Mouse (Mus musculus): Measurements from ENCODE around the gene Dppa1. TPM values are rescaled to one million over a fixed set of nuclear protein-coding genes. Genes with fewer than 3 reads are reported as not detected.

The Dppa1 gene
- polyA plus RNA-seq, 1 experiment, result not detected

DNA sequence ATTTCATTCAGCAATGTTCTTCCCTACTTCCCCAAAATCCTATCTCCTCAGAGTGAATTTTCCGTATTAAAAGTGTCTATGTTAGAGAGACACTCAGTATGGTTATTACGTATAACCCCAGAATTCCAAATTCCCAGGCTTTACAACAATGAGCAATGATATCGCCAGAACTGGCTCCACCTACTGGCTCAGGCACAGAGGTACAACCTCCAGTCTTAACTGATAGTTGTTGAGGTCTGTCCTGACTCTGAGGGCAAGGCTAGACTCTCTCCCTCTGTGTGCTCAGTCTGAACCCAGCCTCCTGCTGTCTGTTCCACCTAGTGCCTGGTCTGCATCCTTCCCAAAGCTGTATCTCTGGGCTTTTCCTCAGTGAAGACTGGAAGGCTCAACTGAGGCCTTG is 2.6 kb upstream of the Dppa1 start:
- no peak for TF ChIP-seq POLR2A (IDR thresholded peaks at IDR 0.05; ENCODE audit: extremely low read depth, insufficient read depth, low read length)
- TF ChIP-seq CTCF (IDR thresholded peaks at IDR 0.05; ENCODE audit: extremely low read depth, insufficient read depth, low read length), result peak; percentile 59
- Histone ChIP-seq H3K4me3 (ENCODE audit: insufficient read depth, low read length) (no peak overlapping the region), H3K27ac (ENCODE audit: insufficient read depth, low read length) (no peak overlapping the region), H3K4me1 (ENCODE audit: control insufficient read depth, insufficient read depth, low read length) (no peaks in the 10 kb centered on the region)

DNA sequence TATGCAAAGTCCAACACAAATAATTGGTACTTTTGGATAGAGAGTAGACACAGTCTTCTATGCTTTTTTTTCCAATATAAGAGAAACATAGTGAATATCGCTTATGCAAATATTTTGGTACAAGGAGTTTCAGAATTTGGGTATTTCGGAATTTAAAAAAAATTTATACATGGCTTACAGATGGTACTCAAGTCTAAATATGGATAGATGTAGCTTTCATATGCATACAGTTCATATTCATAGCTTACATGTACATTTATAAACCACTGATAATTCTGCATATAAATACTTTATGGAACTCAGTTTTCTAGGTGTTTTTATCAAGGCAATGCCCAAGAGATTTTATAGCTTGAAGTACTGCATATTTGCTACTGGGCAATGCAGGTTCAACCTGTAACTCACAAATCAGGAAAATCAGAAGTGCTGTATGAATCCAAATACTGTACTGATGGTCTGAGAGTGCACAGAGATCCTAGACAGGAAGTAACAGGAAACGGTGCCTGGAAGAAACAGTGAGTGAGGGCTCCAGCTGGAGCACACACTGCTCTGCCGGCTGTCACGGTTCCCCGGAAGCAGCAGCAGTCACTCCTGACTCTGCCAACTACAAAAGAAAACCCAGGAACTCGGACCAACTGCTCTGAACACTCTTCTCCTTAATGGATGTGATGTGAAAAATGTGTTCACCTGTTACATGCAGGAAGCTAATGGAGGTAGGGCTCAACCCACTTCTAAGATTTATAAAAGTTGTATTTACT is 8.5 kb downstream of the Dppa1 start:
- Histone ChIP-seq H3K4me3 (ENCODE audit: insufficient read depth, low read length) (no peak overlapping the region), H3K27ac (ENCODE audit: insufficient read depth, low read length) (no peak overlapping the region), H3K4me1 (ENCODE audit: control insufficient read depth, insufficient read depth, low read length) (no peaks in the 10 kb centered on the region)
- no peak for TF ChIP-seq CTCF (IDR thresholded peaks at IDR 0.05; ENCODE audit: extremely low read depth, insufficient read depth, low read length)
- no peak for TF ChIP-seq POLR2A (IDR thresholded peaks at IDR 0.05; ENCODE audit: extremely low read depth, insufficient read depth, low read length)

DNA sequence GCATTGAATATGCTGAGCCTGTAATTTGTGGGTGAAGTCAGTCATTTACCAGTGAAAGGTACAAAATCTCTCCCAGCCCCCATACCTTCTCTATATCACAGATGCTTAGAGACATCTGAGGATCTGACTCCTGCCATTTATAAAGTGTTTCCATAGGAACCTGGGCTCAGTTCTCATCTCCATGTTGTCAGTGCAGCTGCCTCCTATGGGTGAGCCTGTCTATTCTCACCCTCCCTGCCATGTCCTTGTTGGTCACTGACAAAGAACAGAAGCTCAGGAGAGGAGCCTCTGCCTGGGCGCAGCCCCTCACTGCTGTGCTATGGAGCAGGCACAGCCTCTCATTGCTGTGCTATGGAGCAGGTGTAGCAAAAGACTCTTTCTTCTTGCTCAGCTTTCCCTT is 9.1 kb downstream of the Dppa1 start:
- no peak for TF ChIP-seq POLR2A (IDR thresholded peaks at IDR 0.05; ENCODE audit: extremely low read depth, insufficient read depth, low read length)
- H3K4me3 ChIP-seq (ENCODE audit: insufficient read depth, low read length), result no peak overlapping the region
- no peaks in the 10 kb centered on the region for H3K4me1 ChIP-seq (ENCODE audit: control insufficient read depth, insufficient read depth, low read length)
- H3K27ac ChIP-seq (ENCODE audit: insufficient read depth, low read length), result no peak overlapping the region

GRCm38 (mm10) chr11:46592416-46592815 is 36.6 kb downstream of the Dppa1 start:
- H3K27ac ChIP-seq (ENCODE audit: insufficient read depth, low read length), result no peak overlapping the region
- H3K4me3 ChIP-seq (ENCODE audit: insufficient read depth, low read length), result no peak overlapping the region
- TF ChIP-seq CTCF (IDR thresholded peaks at IDR 0.05; ENCODE audit: extremely low read depth, insufficient read depth, low read length) (no peak), POLR2A (IDR thresholded peaks at IDR 0.05; ENCODE audit: extremely low read depth, insufficient read depth, low read length) (no peak)
- no peaks in the 10 kb centered on the region for H3K4me1 ChIP-seq (ENCODE audit: control insufficient read depth, insufficient read depth, low read length)

- no peak for TF ChIP-seq POLR2A (IDR thresholded peaks at IDR 0.05; ENCODE audit: extremely low read depth, insufficient read depth, low read length)
- no peak for TF ChIP-seq CTCF (IDR thresholded peaks at IDR 0.05; ENCODE audit: extremely low read depth, insufficient read depth, low read length)
- Histone ChIP-seq H3K4me3 (ENCODE audit: insufficient read depth, low read length) (no peak overlapping the region), H3K27ac (ENCODE audit: insufficient read depth, low read length) (no peak overlapping the region), H3K4me1 (ENCODE audit: control insufficient read depth, insufficient read depth, low read length) (no peaks in the 10 kb centered on the region)
These were observed 46.3 kb downstream of the Dppa1 start for GRCm38 (mm10) chr11:46582741-46583140.

- H3K4me3 ChIP-seq (ENCODE audit: insufficient read depth, low read length), result no peak overlapping the region
- no peak for TF ChIP-seq POLR2A (IDR thresholded peaks at IDR 0.05; ENCODE audit: extremely low read depth, insufficient read depth, low read length)
- H3K27ac ChIP-seq (ENCODE audit: insufficient read depth, low read length), result no peak overlapping the region
- no peaks in the 10 kb centered on the region for H3K4me1 ChIP-seq (ENCODE audit: control insufficient read depth, insufficient read depth, low read length)
These were observed 48.6 kb downstream of the Dppa1 start for GRCm38 (mm10) chr11:46580428-46580827.

GRCm38 (mm10) chr11:46578771-46579281 is 50.2 kb downstream of the Dppa1 start:
- Histone ChIP-seq H3K4me3 (ENCODE audit: insufficient read depth, low read length) (no peak overlapping the region), H3K4me1 (ENCODE audit: control insufficient read depth, insufficient read depth, low read length) (no peaks in the 10 kb centered on the region), H3K27ac (ENCODE audit: insufficient read depth, low read length) (no peak overlapping the region)
- TF ChIP-seq CTCF (IDR thresholded peaks at IDR 0.05; ENCODE audit: extremely low read depth, insufficient read depth, low read length) (no peak), POLR2A (IDR thresholded peaks at IDR 0.05; ENCODE audit: extremely low read depth, insufficient read depth, low read length) (no peak)

DNA sequence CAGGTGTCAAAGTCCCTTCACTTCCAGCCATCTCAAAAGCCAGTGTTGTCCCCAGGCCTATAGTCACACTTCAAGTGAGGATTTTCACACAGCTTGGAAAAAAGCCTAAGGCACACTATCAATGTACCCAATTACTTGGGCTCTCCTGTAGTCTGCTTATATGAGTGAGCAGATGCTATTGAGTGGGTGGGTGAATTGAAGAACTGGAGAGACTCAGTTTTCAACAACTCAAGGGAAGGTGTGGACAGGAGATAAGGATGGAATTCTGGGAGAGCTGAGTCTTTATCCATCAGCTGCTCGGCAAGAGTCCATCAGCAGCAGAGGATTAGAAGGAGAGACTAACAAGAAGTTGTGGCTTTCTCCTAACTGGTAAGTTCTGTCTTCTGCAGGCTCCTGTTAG is 57.7 kb downstream of the Dppa1 start, which contains the start of gene BC053393:
Gene BC053393, plus strand, starts transcription at position 210 of the 400 bp plus-strand sequence.
- no peaks in the 10 kb centered on the region for H3K4me1 ChIP-seq (ENCODE audit: control insufficient read depth, insufficient read depth, low read length)
- H3K27ac ChIP-seq (ENCODE audit: insufficient read depth, low read length), result no peak within 1 kb of the TSS
- H3K4me3 ChIP-seq (ENCODE audit: insufficient read depth, low read length), result no peak within 1 kb of the TSS
- TF ChIP-seq CTCF (IDR thresholded peaks at IDR 0.05; ENCODE audit: extremely low read depth, insufficient read depth, low read length), result no peak
- no peak for TF ChIP-seq POLR2A (IDR thresholded peaks at IDR 0.05; ENCODE audit: extremely low read depth, insufficient read depth, low read length)

GRCm38 (mm10) chr11:46569107-46569506 is 60.0 kb downstream of the Dppa1 start:
- H3K27ac ChIP-seq (ENCODE audit: insufficient read depth, low read length), result no peak overlapping the region
- H3K4me3 ChIP-seq (ENCODE audit: insufficient read depth, low read length), result no peak overlapping the region
- no peak for TF ChIP-seq CTCF (IDR thresholded peaks at IDR 0.05; ENCODE audit: extremely low read depth, insufficient read depth, low read length)
- no peak for TF ChIP-seq POLR2A (IDR thresholded peaks at IDR 0.05; ENCODE audit: extremely low read depth, insufficient read depth, low read length)
- H3K4me1 ChIP-seq (ENCODE audit: control insufficient read depth, insufficient read depth, low read length), result no peaks in the 10 kb centered on the region

GRCm38 (mm10) chr11:46565967-46566366 is 63.1 kb downstream of the Dppa1 start:
- TF ChIP-seq CTCF (IDR thresholded peaks at IDR 0.05; ENCODE audit: extremely low read depth, insufficient read depth, low read length), result no peak
- TF ChIP-seq POLR2A (IDR thresholded peaks at IDR 0.05; ENCODE audit: extremely low read depth, insufficient read depth, low read length), result no peak
- Histone ChIP-seq H3K4me3 (ENCODE audit: insufficient read depth, low read length) (no peak overlapping the region), H3K27ac (ENCODE audit: insufficient read depth, low read length) (no peak overlapping the region), H3K4me1 (ENCODE audit: control insufficient read depth, insufficient read depth, low read length) (no peaks in the 10 kb centered on the region)
